Mouse (Mus musculus): ENCODE data around the gene Cpm. TPM values are rescaled to one million over a fixed set of nuclear protein-coding genes. Genes with fewer than 3 reads are reported as not detected.

The Cpm gene
- polyA plus RNA-seq, 1 experiment from 2014 or later, result 5.9 TPM

DNA sequence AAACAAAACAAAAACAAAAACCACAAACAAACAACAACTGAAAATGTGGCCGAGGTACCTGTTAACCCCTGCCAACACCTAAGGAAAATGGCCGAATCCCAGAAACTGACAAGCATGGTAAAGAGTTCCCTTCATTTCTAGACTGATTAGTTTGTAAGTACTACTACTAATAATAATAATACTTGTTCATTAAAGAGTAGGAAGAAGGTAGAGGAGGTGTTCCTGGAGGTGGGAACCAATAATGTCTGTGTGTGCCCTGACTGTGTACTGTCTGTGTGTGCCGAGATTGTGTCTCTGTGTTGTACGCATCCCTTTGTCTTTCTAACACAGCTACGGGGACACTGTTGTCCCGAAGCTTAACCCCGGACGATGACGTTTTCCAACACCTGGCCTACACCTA is 42.0 kb downstream of the Cpm start:
- DNase-seq (ENCODE audit: extremely low spot score, low spot score), result no peak
- H3K4me3 ChIP-seq, result no peak overlapping the region
- H3K27ac ChIP-seq, result no peak overlapping the region
- no peaks in the 10 kb centered on the region for H3K36me3 ChIP-seq (replicated peaks)
- 89% methylated on average over 9 of the region's 9 CpGs for WGBS
- H3K9me3 ChIP-seq, result no peaks in the 10 kb centered on the region
- peaks cover 7% of the 10 kb centered on the region for H3K4me1 ChIP-seq
- H3K27me3 ChIP-seq (ENCODE audit: poor library complexity, severe bottlenecking), result no peaks in the 10 kb centered on the region

DNA sequence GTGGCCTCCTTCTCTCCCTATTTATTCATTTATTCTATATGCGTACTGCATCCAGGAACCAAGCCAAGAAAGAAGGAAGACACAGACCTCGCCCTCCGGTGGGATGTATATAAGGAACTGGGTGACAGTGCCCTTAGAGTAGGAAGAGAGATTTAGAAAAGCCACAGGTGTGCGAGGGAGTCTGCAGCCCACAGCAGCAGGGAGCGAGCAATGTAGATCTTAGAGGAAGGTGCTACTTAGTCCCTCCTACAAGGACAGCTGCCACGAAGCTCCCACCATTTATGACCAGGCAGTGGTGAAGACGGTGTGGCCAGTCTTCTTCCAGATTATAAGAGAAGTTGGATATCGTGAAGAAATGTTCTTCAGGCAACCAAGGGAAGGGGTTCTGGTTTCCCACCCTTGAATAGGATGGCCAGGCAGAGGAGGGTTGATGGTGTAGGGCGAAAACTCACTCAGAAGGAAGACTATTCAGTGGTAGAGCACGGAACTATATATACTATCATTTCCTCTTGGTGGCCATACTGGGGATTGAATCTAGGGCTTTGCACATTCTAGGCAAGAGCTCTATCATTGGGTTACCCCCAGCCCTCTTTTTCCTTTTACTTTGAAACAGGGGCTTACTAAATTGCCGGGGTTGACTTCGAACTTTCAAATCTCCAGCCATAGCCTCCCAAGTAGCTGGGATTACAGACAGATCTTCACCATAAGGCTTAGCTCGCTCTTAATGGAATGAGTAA is 42.8 kb downstream of the Cpm start:
- H3K27me3 ChIP-seq (ENCODE audit: poor library complexity, severe bottlenecking), result no peaks in the 10 kb centered on the region
- no peaks in the 10 kb centered on the region for H3K9me3 ChIP-seq
- no peak for DNase-seq (ENCODE audit: extremely low spot score, low spot score)
- no peaks in the 10 kb centered on the region for H3K36me3 ChIP-seq (replicated peaks)
- WGBS, result 89% methylated on average over 13 of the region's 13 CpGs
- peaks cover 12% of the 10 kb centered on the region for H3K4me1 ChIP-seq
- no peak overlapping the region for H3K27ac ChIP-seq
- no peak overlapping the region for H3K4me3 ChIP-seq

DNA sequence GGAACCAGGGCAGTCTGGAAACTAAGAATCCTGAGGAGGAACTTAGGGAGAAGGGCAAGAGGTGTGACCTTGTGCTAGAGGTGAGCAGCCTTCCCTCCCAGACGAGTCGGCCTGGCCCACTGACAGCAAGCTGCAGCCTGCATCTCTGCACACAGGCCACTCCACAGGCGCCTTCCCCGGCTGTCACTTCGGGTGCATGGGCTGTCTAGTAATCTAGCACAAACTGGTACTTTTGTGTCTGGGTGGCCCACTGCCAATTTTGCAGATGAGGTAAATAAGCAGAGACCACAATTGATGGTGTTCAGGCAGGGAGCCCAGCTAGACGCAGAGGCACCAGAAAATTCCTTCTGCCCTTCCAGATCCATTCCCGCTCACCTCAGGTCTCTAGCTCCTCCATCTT is 43.4 kb downstream of the Cpm start:
- WGBS, result 77% methylated on average over 7 of the region's 7 CpGs
- Histone ChIP-seq H3K4me1 (peaks cover 12% of the 10 kb centered on the region), H3K9me3 (no peaks in the 10 kb centered on the region), H3K4me3 (no peak overlapping the region), H3K27me3 (ENCODE audit: poor library complexity, severe bottlenecking) (no peaks in the 10 kb centered on the region; the same call in 1 of the 2 replicates), H3K27ac (no peak overlapping the region), H3K36me3 (replicated peaks) (no peaks in the 10 kb centered on the region)
- DNase-seq (ENCODE audit: extremely low spot score, low spot score), result no peak

DNA sequence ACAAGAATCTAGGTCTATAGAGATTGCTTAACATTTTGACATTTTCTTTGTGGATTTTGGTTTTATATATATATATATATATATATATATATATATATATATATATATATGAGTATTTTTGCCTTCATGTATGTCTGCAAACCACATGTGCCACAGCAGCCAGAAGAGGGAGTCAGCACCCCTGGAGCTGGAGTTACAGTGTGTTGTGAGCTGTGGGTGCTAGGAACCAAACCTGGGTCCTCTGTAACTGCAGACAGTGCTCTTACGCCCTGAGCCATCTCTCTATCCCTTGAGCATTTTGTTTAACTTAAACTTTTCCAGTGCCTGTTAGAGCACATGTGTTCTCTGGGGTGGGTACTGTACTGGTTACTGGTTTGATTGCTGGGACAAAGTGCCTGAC is 44.6 kb downstream of the Cpm start:
- H3K4me1 ChIP-seq, result peaks cover 12% of the 10 kb centered on the region
- H3K27ac ChIP-seq, result no peak overlapping the region
- no peak overlapping the region for H3K4me3 ChIP-seq
- H3K36me3 ChIP-seq (replicated peaks), result no peaks in the 10 kb centered on the region
- no peaks in the 10 kb centered on the region for H3K9me3 ChIP-seq
- no peak for DNase-seq (ENCODE audit: extremely low spot score, low spot score)
- WGBS, result 90% methylated on average over 1 of the region's 1 CpGs
- H3K27me3 ChIP-seq (ENCODE audit: poor library complexity, severe bottlenecking), result no peaks in the 10 kb centered on the region; the same call in 1 of the 2 replicates

DNA sequence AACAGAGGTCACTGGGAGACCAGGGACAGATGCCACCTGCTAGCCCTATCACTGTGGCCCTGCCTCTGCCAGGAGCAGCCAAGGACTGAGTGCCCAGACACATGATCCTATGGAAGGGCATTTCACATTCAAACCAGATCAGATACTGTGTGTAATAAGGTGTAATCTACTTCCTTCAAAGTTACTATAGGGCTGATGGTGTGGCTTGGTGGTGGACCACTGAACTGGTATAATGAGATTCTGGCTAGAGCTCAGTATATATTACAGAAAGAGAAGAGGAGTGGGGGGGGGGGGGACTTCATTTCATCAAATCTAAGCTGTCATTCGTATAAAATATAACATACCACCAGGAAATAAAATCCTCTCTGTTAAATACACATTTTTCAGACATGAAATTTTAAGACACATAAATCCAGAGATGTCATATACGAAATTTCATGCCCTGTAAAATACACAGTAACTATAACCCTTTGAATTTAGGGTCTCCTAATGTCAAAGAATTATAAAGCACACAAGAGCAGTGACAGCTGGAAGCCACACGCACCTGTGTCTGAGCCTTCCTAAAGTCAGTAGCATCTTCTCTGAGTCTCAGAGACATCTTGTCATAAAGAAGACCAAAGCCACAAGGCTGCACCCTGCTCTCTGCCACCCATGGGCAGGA is 45.2 kb downstream of the Cpm start:
- 85% methylated on average over 3 of the region's 3 CpGs for WGBS
- DNase-seq (ENCODE audit: extremely low spot score, low spot score), result no peak
- H3K27me3 ChIP-seq (ENCODE audit: poor library complexity, severe bottlenecking), result no peaks in the 10 kb centered on the region; the same call in 1 of the 2 replicates

DNA sequence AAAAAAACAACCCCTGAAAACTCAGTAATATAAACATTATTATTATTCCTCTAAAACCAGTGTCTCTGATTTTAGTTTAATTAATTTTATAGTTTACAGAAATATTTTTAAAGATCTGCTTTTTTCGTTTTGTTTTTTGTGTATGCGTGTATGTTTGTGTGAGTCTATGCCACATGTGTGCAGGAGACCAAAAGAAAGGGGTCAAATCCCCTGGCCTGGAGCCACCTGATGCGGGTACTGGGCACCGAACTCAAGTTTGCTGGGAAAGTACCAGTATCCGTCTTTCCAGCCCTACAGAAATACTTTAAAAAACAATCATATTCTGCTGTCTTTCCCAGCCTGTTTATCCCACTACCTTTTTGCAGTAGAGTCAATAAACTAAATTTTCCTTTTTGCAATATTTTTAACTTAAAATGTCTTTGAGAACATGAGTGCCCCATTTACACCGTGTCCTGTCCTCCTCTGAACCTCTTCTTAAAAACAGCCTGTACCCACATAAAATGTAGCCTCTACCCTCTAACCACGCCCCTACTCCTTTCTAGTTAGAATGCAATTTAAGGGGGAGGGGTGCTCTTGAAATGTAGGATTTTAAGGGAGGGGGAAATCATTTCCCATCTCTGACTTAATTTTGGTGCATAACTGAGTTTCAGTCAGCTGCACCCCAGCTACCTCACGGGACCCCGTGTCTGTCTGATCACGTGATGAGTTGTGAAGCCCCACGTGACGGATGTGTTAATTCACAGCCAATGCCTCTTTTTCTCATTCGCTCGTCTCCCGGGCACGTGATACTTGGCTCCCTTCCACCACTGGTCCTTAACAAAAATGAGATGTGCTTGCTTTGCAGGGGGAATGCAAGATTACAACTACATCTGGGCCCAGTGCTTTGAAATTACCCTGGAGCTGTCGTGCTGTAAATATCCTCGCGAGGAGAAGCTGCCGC is 46.1 kb downstream of the Cpm start:
- Histone ChIP-seq H3K4me1 (peaks cover 12% of the 10 kb centered on the region), H3K27me3 (ENCODE audit: poor library complexity, severe bottlenecking) (no peaks in the 10 kb centered on the region; the same call in 1 of the 2 replicates), H3K36me3 (replicated peaks) (no peaks in the 10 kb centered on the region), H3K9me3 (no peaks in the 10 kb centered on the region), H3K27ac (peak overlapping the region; percentile 22), H3K4me3 (peak overlapping the region; percentile 47)
- DNase-seq (ENCODE audit: extremely low spot score, low spot score), result peak; percentile 69
- WGBS, result 50% methylated on average over 20 of the region's 20 CpGs

More for the DNA sequence above, 45.2 kb downstream of the Cpm start:
- Histone ChIP-seq H3K9me3 (no peaks in the 10 kb centered on the region), H3K4me1 (peaks cover 12% of the 10 kb centered on the region), H3K36me3 (replicated peaks) (no peaks in the 10 kb centered on the region), H3K4me3 (no peak overlapping the region), H3K27ac (no peak overlapping the region)

DNA sequence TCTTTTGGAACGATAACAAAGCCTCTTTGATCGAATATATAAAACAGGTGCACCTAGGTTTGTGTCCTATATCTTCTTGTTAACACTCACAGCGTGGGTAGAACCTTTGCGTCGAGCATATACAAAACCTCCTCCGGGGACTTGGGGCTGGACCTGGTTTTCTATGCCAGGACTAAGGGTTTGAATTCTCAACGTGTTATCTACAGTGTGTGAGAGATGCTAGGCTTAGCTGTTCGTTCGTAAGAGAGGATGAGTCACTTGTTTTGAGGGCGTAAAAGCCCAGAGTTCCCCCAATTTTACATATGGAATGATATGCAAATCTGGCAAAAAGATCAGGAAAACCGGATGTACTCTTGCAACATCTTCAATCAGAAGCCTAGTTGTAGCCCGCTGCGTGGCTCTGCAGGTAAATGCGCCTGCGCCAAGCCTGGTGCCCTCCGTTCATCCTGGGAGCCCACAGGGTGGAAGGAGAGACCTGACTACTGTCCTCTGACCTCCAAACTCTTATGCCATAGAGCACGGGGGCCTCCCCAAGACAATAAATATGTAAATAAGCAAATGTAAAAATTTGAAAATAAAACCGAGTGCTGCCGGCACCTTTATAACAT is 46.8 kb downstream of the Cpm start:
- Histone ChIP-seq H3K27ac (peak overlapping the region; percentile 22), H3K9me3 (no peaks in the 10 kb centered on the region), H3K4me3 (peak overlapping the region; percentile 47), H3K4me1 (peaks cover 12% of the 10 kb centered on the region), H3K36me3 (replicated peaks) (no peaks in the 10 kb centered on the region), H3K27me3 (ENCODE audit: poor library complexity, severe bottlenecking) (no peaks in the 10 kb centered on the region; the same call in 1 of the 2 replicates)
- WGBS, result 41% methylated on average over 19 of the region's 19 CpGs
- DNase-seq (ENCODE audit: extremely low spot score, low spot score), result peak; percentile 33

DNA sequence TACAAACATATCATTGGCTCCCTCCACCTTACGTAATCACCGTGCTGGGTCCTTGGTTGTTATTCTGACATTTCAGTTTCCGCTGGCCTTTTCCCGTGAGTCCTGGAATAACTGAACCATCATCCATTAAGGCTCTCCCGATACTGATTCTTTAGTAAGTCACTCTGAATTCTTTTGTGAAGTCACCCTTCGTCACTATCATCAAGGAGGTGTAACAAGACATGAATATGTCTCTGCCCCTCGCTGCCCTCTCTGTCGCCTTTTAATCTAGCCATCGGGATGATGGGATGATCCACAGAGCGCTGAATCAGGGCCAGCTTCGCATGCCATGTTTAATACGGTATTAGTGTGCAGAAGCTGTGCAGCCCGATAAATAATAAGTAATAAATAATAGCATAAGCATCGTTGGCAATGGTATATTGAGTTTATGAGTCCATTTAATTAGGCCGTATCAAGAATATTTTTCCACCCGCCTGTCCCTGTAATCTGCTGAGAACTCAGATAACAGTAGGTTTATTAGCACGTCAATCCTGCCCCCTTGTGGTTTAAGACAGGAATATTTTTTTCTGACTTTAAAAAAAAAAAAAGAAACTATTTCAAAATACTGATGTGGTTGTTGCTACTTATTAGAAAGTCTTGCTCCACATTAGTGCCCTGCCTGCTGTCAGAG is 47.5 kb downstream of the Cpm start:
- H3K9me3 ChIP-seq, result no peaks in the 10 kb centered on the region
- no peak overlapping the region for H3K27ac ChIP-seq
- peaks cover 12% of the 10 kb centered on the region for H3K4me1 ChIP-seq
- DNase-seq (ENCODE audit: extremely low spot score, low spot score), result no peak
- peak overlapping the region; percentile 47 for H3K4me3 ChIP-seq
- H3K36me3 ChIP-seq (replicated peaks), result no peaks in the 10 kb centered on the region
- WGBS, result 37% methylated on average over 17 of the region's 17 CpGs
- no peaks in the 10 kb centered on the region; the same call in 1 of the 2 replicates for H3K27me3 ChIP-seq (ENCODE audit: poor library complexity, severe bottlenecking)

DNA sequence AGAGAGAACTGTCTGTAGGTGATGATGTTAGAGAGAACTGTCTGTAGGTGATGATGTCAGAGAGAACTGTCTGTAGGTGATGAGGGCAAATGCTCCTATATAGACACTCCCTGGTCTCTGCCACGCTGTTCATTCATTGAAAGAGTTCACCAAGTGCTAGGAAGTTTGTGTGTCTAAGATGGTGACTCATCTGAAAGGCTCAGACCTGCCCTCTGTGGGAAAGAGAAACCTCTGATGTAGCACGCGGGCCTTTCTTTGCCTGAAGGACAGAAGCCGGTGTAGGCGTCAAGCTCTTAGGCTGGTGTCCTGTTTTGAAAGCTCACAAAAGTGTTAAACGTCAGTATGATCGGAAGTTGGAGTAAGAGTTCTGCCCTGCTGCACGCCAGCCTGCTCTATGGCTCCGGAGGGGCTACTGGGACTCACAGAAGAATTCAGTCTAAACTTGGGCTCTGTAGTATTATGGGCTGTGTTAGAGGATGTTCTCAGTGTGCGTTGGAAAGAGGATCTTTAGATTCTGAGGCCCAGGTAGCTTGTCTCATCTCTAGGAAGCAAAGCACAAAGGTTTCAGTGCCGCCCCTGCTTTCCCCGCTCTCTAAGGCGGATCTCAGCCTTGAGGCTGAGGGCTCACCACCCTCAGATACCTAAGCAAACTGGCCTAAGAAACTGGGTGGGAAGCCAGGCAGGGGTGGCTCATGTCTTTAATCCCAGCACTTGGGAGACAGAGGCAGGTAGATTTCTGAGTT is 48.4 kb downstream of the Cpm start:
- H3K27ac ChIP-seq, result no peak overlapping the region
- 79% methylated on average over 13 of the region's 13 CpGs for WGBS
- H3K4me3 ChIP-seq, result no peak overlapping the region
- H3K36me3 ChIP-seq (replicated peaks), result no peaks in the 10 kb centered on the region
- H3K27me3 ChIP-seq (ENCODE audit: poor library complexity, severe bottlenecking), result no peaks in the 10 kb centered on the region; the same call in 1 of the 2 replicates
- H3K4me1 ChIP-seq, result peaks cover 12% of the 10 kb centered on the region
- DNase-seq (ENCODE audit: extremely low spot score, low spot score), result no peak
- no peaks in the 10 kb centered on the region for H3K9me3 ChIP-seq

DNA sequence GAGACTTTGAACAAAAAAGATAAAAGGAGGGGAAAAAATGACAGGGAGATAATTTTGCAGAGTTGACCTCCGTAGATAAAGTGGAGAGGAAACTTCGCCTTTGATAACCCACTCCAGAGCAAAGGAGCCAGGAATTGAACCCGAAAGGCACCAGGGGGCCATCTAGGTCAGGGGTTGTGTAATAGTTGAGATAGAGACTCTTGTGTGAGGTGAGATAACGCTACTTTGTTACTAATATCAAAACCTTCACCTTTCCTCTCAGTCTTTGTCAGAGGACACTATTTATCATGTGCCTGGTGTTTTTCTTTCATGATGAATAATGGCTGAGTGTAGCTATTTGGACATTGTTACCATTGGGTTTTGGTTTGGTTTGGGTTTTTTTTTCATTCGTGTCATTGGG is 49.1 kb downstream of the Cpm start:
- H3K27me3 ChIP-seq (ENCODE audit: poor library complexity, severe bottlenecking), result no peaks in the 10 kb centered on the region; the same call in 1 of the 2 replicates
- H3K27ac ChIP-seq, result no peak overlapping the region
- H3K36me3 ChIP-seq (replicated peaks), result no peaks in the 10 kb centered on the region
- no peak for DNase-seq (ENCODE audit: extremely low spot score, low spot score)
- H3K4me3 ChIP-seq, result no peak overlapping the region
- 82% methylated on average over 5 of the region's 5 CpGs for WGBS
- peaks cover 12% of the 10 kb centered on the region for H3K4me1 ChIP-seq
- H3K9me3 ChIP-seq, result no peaks in the 10 kb centered on the region

DNA sequence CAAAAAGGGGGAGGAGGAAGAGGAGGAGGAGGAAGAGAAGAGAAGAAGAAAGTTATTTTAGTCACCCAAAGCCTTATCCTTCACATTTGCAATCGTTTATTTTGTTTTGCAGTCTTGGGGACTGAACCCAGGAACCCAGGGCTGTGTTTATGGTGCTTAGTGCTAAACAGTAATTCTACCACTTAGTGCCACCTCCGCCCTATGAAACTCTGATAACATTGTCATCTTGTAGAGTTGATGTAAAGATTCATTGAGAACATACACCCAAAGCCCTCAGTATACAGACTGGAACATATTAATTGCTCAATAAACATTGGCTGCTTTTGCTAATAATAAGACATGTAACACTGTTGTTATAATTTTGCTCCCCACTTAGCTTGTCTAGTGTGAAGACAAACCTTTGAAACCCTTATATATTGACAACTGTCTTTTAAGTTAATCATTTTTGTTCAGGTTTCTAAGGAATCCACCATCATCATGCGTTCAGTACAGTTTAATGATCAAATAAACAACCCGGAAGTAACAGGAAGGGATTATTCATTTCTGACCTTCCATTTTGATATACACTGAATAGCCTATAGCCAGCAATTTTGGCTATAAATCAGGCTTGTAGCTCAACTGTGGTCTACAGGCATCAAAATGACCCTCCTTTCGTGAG is 49.9 kb downstream of the Cpm start:
- H3K4me3 ChIP-seq, result no peak overlapping the region
- no peaks in the 10 kb centered on the region; the same call in 1 of the 2 replicates for H3K27me3 ChIP-seq (ENCODE audit: poor library complexity, severe bottlenecking)
- 91% methylated on average over 5 of the region's 5 CpGs for WGBS
- H3K4me1 ChIP-seq, result peaks cover 12% of the 10 kb centered on the region
- H3K9me3 ChIP-seq, result no peaks in the 10 kb centered on the region
- H3K27ac ChIP-seq, result no peak overlapping the region
- no peak for DNase-seq (ENCODE audit: extremely low spot score, low spot score)
- H3K36me3 ChIP-seq (replicated peaks), result 0 out of 2 replicates have a peak, but pooled peaks cover 4% of the 10 kb centered on the region

Data from forebrain, embryonic 10.5 days (tissue).